Mouse (Mus musculus): ENCODE measurements around the gene Lias. TPM values are rescaled to one million over a fixed set of nuclear protein-coding genes. Genes with fewer than 3 reads are reported as not detected.

Gene Lias
- total RNA-seq (2021) = 10 to 100 TPM; 53.3 to 60.3 TPM
- long read RNA-seq, experiment 1, transcript Lias-202 (11 exons, 1,668 nt) = major isoform, 86 of 103 reads
- long read RNA-seq, experiment 1, partial matches to known transcripts = 14 of 103 reads
- long read RNA-seq, experiment 1, other reads (novel, unspliced or antisense) = 2 of 103 reads
- long read RNA-seq, experiment 2, transcript Lias-201 (11 exons, 2,996 nt) = minor isoform, 5 of 102 reads
- long read RNA-seq, experiment 2, transcript Lias-202 (11 exons, 1,668 nt) = major isoform, 87 of 102 reads
- long read RNA-seq, experiment 2, partial matches to known transcripts = 7 of 102 reads
- long read RNA-seq, experiment 2, other reads (novel, unspliced or antisense) = 2 of 102 reads

DNA sequence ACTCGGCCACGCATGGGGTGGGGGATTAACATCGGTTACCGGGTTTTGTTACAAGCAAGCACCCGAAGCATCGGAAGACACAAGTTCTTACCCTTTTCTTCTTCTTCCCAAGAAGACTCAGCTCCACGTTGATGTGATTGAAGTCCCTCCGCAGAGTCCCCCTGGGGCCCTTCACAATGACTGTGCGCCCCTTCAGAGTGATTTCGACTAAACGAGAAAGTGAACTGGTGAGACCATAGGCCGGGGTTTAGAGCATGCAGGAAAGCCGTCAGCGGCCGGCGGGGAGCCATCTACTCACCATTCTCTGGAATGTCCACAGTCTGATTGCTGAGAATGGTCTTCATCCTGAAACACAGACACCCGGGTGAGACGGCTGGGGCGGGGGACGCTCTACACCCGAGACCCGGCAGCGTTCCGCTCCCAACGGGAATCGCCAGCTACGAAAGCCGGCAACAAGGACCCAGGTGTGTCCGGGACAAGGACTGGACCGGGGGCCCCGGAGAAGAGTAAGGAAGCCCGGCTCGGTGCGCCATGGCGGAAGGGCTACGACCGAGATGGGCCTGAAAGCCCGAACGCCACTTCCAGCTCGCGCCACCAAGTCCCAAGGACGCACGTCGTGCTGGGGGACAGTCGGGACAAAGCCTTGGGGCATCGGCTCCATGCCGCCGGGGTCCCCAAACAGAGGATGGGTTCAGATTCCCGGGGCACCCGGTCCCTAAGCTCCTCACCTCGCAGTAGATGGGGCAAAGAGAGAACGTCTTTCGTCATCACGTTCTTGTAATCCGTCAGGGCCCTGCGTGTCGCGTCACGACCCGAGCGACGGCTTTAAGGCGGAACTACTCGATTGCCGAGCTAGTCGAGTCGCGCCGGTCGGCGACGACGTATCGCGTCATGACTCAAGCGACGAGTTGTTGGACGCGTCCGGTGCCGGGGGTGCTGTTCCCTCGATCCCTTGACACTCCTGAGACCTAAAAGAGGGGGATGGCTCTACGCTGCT is at the start of gene Lias, which contains the start of gene Rpl9:
Gene Lias (plus strand): TSS at position 850 of the 997 bp plus-strand sequence.
Gene Rpl9 (minus strand): TSS at position 797 of the 997 bp plus-strand sequence.
- peak; percentile 99 for DNase-seq
- intact Hi-C loops (cut with DNase I) = loop anchor here (2.0 kb wide), 1 partner anchor 54 kb away; no protein-coding TSS in a partner anchor

DNA sequence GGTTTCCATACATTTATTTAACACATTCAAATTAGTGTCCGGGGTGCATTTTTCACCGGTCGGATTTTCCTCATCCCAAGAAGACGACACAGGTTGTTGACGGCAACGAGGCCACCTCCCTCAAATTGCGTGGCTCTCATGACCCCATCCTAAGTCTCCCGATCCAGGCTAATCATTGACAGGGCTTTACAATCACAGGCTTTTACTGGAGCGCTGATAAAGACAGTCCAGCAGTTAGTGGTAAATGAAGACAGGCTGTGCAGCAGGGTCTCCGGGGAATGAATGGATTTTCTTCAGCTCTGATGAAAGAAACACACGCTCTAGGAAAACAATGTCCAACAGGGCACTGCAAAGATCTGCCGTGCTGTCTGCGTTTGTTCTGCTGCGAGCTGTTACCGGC is 43.1 kb upstream of the Lias start, which contains the start of gene Klb:
Gene Klb (plus strand): TSS at position 147 of the 400 bp plus-strand sequence.
- intact Hi-C loops (cut with DNase I) = no loop called here
- DNase-seq = no peak

DNA sequence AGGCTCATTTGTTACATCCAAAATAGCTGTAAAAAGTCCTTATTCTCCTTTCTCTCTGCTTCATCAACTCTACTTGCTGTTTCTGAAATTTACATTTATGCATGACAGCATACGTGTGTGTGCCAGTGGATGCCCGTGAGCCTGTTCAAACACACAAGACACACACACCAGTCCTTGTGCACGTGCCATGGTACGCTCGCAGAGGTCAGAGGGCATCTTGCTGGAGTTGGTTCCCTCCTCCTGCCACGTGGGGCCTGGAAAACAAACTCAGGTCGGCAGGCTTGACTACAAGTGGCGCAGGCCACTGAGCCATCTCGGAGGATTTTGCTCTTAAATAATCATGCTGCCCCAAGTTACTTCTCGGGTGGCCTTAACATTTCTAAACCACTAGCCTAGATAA is 40.8 kb upstream of the Lias start:
- DNase-seq = no peak
- intact Hi-C loops (cut with DNase I) = no loop called here

DNA sequence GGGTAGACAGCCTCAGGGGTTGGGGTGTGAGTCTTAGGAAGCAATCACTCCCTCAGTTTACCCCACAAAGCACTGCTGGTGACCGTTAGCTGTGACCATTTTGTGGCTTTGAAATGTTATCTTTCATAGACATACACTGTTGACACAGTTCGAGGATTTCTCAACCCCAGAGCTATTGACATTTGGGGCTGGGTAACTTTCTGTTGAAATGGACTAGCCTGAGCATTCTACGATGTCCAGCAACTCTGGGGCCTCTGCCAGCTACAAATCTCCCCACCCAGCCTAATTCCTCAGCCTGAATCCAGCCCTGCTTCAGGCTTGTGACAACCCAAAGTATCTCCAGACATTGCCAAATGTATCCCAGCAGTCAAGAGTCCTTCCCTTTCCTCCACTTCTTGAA is 37.2 kb upstream of the Lias start:
- intact Hi-C loops (cut with DNase I) = no loop called here
- no peak for DNase-seq

DNA sequence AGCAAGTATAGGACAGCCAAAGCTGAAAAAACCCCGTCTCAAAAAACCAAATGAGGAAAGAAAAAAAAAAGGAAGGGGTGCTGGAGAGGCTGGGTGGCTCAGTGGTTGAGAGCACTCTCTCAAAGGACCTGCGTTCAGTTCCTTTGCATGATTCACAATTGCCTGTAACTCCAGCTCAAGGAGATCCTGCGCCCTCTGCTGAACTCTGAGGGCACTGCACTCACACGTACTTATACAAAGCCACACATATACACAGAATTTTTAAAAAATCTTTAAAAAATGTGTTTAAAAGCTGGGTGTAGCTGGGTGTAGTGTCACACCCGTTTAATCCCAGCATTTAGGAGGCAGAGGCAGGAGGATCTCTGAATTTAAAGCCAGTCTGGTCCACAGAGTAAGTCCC is 36.3 kb upstream of the Lias start:
- no peak for DNase-seq
- intact Hi-C loops (cut with DNase I) = no loop called here

DNA sequence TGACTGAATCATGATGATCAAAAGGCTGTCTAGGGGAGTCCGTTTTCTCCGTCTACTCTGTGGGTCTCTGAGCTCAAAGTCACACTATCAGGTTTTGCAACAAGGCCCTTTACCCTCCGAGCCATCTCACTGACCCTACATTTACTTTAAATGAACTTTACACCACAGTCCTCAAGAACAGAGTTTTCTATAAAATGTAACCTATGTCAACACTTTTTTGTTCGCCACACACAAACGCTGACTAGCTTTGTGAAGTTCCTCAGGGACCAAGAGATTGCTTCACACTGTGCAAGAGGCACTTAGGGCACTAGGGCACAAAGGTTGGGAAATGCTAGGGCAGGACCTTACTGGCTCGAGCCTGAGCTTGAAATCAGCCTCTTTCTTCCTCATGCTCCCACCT is 34.4 kb upstream of the Lias start:
- DNase-seq = no peak
- intact Hi-C loops (cut with DNase I) = no loop called here

DNA sequence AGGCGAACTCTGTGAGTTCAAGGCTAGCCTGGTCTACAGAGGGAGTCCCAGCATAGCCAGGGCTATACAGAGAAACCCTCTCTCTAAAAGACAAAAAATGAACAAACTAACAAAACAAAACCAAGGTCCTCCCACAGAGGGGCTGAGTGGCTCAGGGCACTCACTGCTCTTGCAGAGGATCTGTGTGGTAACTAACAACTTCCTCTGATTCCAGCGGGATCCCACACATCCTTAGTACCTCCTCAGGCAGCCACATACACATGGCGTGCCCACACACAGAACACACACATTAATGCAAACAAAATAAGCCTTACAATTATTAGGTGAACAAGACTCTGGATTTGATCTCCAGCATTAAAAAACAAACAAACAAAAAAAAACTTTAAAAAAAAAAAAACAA is 33.5 kb upstream of the Lias start:
- no peak for DNase-seq
- intact Hi-C loops (cut with DNase I) = no loop called here

DNA sequence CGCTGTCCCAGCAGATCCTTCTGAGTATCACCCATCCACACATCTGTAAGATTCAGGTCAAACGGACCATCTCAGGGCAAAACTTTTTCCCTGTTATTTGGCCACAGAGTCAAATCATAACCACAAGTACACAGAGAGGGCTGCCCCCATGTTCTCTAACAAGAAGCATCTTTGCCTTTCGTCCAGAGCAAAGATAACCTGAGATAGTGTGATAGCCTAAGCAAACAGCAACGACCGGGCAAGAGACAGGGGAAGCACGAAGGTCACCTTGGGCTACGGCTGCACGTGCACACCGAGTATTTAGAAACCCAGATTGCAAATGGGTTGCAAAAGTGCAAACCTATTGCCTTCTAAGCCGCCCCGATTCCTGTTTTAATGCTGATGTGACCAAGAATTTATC is 23.5 kb upstream of the Lias start:
- no peak for DNase-seq
- intact Hi-C loops (cut with DNase I) = no loop called here

DNA sequence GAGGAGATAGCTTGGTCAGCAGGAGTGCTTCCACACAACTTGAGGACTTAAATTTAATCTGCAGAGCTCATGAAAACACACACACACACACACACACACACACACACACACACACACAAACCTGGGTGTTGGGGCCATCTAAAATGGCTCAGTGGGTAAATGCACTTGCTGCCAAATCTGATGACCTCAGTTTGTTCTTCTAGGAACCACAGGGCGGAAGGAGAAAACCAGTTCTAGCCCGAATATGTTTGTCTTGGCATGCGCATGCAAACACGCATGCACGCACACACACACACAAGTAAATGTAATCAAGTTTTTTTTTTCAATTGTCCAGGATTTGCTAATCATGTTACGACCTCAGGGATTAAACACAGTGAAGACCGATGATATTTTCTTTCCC is 19.7 kb upstream of the Lias start:
- no peak for DNase-seq
- intact Hi-C loops (cut with DNase I) = no loop called here

DNA sequence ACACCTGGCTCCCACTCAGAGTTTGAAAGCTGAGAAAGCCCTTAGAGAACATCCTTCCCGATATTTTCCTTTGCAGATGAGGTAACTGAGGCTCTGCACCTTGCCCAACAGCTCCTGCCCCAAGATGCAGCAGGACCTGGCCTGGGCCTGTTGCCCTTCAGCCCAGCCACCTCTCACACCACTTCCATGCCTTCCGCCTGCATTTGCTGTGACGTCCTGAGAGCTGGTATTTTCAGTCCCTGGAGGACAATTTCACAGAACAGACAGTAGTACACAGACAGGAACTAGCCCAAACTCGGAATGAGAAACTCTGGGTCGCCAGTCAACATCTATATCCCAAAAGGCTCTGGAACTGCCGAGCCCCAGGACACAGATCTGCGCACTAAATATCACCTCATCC is 16.6 kb upstream of the Lias start:
- DNase-seq = no peak
- intact Hi-C loops (cut with DNase I) = no loop called here

DNA sequence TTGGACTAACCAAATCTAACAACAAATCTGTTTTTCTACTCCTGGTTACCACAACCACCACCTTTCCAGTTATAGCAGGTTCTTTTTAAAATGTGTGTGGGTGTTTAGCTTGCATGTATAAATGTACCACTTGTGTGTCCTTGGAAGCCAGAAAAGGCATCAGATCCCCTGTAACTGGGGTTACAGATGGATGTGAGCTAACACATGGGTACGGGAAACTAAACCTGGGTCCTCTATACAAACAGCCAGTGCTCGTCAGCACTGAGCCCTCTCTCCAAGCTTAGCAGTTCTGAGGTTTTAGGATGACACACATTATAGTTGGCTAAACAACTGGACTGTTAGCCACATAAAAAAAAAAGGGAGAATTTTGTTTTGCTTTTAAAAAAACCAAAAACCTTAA is 5.6 kb upstream of the Lias start:
- intact Hi-C loops (cut with DNase I) = no loop called here
- no peak for DNase-seq

DNA sequence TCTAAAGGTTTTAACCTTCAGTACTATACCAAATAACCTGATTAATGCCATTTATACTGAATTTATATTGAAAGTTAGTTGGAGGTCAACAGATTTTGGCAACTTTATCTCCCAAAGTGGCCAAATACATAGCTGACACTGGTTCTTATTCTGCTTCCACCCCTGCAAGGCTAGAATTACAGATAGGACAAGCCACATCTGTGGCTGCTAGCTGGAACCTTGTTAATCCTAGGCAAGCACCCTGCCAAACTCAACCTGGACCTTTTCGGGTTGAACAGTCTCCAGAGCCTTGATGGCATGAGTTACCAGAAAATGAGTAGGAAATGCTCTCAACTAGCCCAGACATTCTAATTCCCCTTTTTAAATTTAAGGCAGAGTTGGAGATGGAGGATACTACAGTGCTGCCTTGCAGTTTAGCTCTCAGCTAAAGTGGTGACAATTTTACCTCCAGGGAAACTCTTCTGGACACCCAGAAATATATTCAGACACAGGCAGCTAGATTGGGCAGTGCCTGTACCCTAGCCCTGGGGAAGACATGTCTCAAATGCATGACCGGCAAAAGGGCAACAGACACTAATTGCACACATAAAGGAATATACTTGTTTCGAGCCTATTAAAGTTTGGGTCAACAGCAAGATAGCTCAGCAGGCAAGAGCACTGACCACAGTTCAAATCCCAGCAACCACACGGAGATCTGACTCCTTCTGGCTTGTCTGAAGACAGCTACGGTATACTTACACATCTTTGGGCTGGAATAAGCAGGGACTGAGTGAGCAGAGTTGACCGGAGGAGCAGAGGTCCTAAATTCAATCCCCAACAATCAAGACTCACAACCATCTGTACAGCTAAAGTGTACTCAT is 4.1 kb upstream of the Lias start:
- intact Hi-C loops (cut with DNase I) = no loop called here
- DNase-seq = no peak

DNA sequence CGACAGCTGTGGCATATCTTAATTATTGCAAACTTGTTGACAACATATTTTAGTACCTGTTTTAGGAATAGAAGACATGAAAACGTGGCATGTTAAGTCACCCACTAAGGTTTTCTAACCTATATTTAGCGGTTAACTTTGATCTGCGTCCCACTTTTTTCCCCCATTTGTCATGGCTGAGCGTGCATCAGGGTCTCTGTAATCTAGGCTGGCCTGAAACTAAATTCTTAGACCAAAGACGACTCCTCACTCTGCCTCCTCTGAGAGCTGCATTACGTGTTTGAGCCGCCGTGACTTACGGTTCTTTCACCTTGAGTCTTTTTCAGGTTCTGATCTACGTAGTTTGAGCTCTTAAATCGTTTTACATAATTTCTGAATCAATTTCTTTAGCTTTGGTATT is 456 bp downstream of the Lias start:
- intact Hi-C loops (cut with DNase I) = loop anchor here (2.0 kb wide), 1 partner anchor 55 kb away; no protein-coding TSS in a partner anchor
- DNase-seq = peak in 1 of 2 experiments; percentile 6

DNA sequence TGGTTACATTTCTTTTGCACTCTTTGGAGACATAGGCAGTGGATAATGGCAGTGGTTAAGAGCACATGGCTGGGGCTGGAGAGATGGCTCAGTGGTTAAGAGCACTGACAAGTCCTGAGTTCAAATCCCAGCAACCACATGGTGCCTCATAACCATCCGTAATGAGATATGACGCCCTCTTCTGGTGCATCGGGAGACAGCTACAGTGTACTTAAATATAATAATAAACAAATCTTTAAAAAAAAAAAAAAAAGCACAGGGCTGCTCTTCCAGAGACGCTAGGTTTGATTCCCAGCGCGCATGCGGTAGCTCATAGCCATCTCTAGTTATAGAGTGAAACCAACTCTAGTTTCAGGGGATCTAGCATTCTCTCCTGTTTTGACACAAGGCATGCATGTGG is 3.1 kb downstream of the Lias start:
- intact Hi-C loops (cut with DNase I) = no loop called here
- DNase-seq = no peak

DNA sequence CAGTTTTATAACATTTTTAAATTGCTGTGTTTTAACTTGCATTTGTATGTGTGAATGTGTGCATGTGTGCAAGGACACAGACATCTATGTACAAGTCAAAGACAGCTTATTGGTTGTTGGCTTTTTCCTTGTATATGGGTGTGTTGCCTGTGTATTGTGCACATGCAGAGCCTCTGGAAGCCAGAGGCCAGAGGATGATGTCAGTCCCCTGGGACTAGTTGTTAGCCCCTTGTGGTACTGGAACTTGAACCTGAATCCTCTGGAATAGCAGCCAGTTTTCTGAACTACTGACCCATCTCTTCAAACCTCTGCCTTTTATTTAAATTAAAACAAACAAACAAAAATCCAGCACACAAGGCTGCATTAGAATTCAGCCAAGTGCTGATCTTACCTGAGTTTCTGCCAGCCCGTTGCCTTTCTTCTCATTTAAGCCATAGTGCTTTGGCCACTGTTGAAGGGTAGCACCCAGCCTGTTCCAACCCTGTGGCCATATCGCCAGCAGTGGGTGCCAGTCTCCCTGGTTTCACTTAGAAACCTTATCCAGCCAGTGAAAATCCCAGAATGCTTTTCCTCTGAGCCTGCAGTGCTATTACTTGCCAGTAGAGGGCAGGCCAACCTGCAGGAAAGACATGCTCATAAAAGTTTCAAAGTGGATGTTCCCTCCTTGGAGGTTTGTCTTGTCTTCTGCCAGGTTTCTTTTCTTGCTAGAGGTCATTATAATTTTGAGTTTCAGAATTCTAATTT is 10.1 kb downstream of the Lias start:
- intact Hi-C loops (cut with DNase I) = loop anchor here (2.0 to 10.0 kb wide), 4 partner anchors 91 to 295 kb away; partner anchors contain the start of gene Gm43552
- peak; percentile 78 to 88 for DNase-seq

DNA sequence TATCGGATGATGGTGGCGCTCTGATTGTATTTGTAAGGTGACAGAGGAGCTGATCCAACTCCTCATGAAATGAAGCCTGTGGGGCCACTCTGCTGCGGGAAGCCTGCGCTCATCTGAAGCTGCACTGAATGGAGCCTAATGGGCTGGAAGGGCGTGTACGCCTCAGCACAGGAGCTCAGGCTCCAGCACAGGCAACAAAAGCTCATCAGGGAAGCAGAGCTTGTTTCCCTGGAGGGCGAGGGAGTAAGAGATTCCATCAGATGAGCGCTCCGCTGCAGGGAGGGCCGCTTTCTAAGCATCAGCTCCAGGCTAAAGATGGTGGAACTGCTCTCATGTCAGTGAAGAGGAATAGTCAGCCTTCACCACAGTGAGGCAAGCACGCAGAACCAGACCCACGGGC is 16.7 kb downstream of the Lias start:
- intact Hi-C loops (cut with DNase I) = loop anchor here (10.0 kb wide), 1 partner anchor 207 kb away; no protein-coding TSS in a partner anchor
- no peak for DNase-seq

DNA sequence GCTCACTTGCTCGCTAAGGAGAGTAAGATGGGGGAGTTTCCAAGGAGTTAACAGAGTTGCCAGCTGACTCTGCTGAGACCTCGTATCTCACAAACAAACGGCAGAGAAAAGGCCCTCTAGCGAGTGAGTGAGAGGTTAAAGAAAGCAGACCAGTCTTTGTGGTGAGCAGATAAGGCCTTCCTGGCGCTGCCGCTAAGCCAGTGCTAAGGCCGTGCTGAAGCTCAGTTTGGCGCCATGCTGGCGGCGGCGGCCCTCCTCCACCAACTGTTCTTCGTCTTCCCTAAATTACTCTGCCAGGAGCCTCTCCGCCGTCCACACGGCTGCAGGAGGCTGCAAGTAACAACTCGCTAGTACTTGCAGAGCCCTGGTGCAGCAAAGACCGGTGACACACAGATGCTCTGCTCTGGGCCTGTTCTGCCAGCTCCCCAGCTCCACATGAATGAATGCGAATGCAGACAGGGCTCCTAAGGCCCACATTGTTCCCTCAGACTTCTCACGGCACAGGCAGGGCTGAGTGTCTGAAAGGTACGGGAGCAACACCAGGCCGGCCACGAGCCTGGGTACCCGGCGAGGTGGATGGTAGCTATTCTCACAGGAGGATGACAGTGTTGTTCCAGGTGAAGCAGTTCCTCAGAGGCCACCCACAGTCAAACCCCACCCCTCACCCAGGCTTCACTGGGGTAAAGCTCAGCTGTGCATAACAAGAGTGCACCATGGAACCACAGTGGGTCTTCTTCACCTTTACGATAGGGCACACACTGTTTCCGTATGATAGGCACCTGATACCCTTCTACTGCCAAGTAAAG is 24.6 kb downstream of the Lias start:
- peak; percentile 25 to 39 for DNase-seq
- intact Hi-C loops (cut with DNase I) = no loop called here

DNA sequence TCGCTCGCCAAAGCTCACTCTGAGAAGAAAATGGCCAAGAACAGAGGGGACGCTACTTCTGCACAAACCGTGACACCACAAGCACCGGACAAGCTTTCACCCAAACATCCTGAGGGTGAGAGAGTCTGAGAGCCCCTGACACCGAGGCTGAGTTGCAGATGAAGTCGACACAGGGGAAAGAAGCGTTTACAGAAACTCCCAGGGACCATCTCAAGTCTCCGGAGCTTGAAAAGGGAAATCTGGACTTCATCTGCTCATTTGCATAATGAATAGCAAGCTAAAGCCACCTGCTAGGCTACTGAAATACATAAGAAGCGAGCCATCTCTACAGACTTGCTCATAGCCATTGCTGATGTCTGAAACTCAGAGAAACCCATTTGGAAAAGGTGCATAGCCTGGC is 27.8 kb downstream of the Lias start:
- DNase-seq = no peak
- intact Hi-C loops (cut with DNase I) = no loop called here

DNA sequence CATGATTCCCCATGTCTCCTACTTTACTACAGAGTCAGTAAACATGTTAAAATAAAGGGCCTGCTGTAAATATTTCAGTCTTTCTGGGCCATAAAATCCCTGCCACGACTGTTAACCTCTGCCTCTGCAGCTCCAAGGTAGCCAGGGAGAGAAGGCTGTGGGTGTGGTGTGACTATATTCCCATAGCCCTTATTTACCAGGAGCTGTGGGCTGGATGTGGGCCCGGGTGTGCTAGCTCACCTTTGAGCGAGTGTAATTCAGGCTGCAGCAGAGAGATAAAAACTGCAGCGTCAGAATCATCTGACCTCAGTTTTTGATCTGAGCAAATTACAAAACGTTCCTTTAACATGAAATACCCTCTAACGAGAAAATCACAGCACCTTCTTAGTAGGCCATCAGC is 29.5 kb downstream of the Lias start:
- intact Hi-C loops (cut with DNase I) = no loop called here
- DNase-seq = no peak
